Mouse (Mus musculus) brown adipose tissue, adult 24 weeks (tissue): ENCODE measurements around the gene Akna. TPM values are rescaled to one million over a fixed set of nuclear protein-coding genes. Genes with fewer than 3 reads are reported as not detected.

Experiments used
- H3K27ac ChIP-seq: fragments of 200-500 bp; replicated peaks from 2 replicates; pipeline ENCODE4 v1.5.1; 2012; ENCODE audit warnings: low read depth, mild to moderate bottlenecking, low read length
- H3K4me1 ChIP-seq: fragments of 200-500 bp; 2 replicates; pipeline ENCODE4 v1.6.1; 2012; ENCODE audit warnings: low read length, mixed read lengths; ENCODE audit not compliant: control insufficient read depth, insufficient read depth, insufficient read length
- H3K4me3 ChIP-seq: fragments of 200-500 bp; 2 replicates; pipeline ENCODE4 v1.5.1; 2012; ENCODE audit warnings: low read depth, mild to moderate bottlenecking, low read length, moderate library complexity; ENCODE audit not compliant: insufficient read depth
- polyA plus RNA-seq: library from polyadenylated mRNA; stranded (reverse); fragments of >200 nt; gene quantifications from 2 replicates; pipeline ENCODE4 v1.2.4, GENCODE M21; 2012; ENCODE audit not compliant: missing spikeins, insufficient read depth, insufficient read length

Akna gene
- polyA plus RNA-seq, 1 experiment = 0.95 TPM

DNA sequence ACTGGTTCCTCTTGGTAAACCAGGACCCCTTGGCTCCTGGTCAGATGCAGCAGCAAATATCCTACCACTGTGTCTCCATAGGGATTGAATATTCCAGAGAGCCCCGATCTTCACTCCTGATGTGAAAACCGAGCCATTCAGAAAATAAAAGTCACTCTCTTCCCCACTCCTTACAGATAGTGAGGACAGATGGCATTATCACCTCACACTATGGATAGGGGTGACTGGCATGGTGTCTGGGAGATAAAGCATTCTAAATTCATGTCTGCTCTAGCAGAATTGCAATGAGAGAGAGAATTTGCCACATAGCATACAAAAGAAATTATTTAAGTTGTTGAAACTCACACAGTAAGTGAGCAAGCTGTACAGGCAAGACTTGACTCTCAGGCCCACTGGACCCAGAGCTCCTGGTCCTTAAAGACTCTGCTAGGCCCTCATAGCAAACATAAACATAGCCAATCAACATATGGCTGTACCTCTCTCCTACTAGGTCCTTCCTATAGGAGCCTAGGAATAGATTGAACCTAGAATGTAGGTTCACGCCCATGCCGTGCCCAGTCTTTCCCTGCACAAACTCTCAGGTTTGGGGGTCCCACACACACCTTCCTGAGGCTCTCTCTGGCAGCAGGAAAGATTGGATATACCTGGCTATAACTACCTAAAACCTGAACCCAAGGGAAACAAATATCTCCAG is 20.3 kb downstream of the Akna start:
- Histone ChIP-seq H3K4me3 (no peak overlapping the region), H3K27ac (no peak overlapping the region), H3K4me1 (no peaks in the 10 kb centered on the region; the same call in 1 of the 2 replicates)

DNA sequence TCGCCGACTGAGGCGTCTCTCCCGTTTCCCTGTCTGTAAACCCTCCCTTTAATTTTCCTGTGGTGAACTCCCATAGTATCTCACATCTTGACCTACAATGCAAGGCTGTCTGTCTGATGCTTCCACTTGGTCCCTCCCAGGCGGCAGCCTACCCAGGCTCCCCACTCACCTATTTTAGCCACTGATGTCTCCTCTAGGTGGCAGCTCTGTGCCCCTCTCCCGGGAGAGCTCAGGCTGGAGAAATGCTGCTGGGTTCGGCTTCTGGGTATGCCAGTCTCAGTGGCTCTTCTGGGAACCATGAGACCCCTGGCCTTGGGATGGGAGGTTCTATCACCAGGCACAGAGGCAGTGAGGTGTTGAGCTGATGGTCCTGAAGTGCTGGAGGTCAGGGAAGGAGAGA is 25.7 kb downstream of the Akna start:
- H3K4me1 ChIP-seq = no peaks in the 10 kb centered on the region

DNA sequence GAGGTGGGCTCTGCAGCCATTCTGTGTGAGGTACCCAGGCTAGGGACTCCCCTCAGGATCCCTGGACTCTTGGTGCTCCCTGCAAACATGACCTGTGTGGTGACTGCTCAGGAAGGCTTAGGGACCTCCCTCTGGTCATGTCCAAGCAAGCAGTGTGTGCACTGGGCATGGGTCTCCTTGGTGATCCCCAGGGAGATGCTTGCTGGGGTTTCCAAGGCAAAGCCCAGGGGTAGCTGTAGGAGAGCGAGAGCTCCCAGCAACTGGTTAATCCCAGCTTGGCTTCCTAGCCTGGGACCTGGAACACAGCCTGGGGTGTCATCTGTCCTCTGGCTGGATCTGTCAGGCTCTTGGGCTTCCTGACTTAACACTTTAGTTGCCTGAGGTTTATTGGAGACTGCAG is 27.8 kb downstream of the Akna start:
- H3K4me3 ChIP-seq = no peak overlapping the region
- no peaks in the 10 kb centered on the region for H3K4me1 ChIP-seq
- H3K27ac ChIP-seq = no peak overlapping the region

More for the DNA sequence above, 25.7 kb downstream of the Akna start:
- H3K4me3 ChIP-seq = no peak overlapping the region
- no peak overlapping the region for H3K27ac ChIP-seq

DNA sequence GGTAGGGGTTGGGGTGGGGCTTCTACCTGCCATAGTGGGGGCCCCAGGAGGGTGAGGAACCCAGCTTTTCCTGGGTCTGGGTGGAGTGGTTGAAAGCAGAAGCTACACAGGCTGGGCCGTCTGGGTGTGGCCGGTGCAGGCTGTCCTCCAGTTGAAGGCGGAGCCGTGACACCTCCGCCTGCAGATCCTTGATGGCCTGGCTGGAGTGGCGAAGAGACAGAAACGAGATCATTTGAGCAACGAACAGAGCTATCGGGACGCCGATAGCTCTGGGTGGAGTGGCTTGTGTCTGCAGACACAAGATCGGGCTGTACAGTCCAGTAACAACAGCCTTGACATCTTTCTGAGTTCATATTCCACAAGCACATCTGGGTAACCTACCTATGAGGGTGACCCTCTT is 28.8 kb downstream of the Akna start:
- Histone ChIP-seq H3K4me1 (no peaks in the 10 kb centered on the region), H3K4me3 (no peak overlapping the region), H3K27ac (no peak overlapping the region)

DNA sequence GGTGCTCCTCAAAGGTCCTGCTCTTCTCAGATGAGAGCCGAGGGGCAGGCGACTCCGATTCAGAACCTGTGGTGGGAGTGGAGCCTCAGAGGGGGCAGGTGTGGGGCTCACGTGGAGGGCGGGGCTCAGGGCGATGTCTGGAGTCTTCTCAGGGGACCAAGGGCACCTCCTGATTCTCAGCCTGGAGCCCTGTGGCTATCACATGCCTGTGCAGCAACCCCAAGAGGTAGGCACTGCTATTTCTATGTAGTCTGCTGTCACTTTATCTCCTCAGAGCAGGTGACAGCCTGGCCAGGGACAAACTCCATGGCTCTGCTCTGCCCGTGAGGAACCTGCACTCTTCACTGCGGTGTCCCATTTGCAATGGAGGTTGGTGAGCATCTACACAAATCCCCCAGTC is 29.8 kb downstream of the Akna start:
- no peak overlapping the region for H3K4me3 ChIP-seq
- no peaks in the 10 kb centered on the region for H3K4me1 ChIP-seq
- H3K27ac ChIP-seq = no peak overlapping the region

DNA sequence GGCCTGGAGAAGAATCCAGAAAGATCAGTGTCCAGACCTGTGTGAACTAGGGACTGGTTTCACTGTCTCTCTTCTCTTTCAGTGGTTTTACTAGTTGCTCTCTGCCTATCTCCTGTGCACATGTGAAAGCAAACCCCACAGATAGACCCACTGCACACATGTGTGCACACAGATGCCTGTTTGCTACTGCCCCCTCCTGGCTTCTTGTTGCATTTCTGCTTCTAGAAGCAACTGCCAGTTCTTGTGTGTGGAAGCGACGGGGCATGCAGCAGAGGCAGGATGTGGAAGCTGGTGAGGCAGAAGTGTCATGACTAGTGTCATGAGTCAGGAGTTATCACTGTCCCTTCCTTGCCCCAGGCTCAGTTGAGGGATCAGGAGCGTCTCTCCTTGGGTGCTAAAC is 31.3 kb downstream of the Akna start:
- Histone ChIP-seq H3K4me1 (no peaks in the 10 kb centered on the region), H3K4me3 (no peak overlapping the region), H3K27ac (no peak overlapping the region)

DNA sequence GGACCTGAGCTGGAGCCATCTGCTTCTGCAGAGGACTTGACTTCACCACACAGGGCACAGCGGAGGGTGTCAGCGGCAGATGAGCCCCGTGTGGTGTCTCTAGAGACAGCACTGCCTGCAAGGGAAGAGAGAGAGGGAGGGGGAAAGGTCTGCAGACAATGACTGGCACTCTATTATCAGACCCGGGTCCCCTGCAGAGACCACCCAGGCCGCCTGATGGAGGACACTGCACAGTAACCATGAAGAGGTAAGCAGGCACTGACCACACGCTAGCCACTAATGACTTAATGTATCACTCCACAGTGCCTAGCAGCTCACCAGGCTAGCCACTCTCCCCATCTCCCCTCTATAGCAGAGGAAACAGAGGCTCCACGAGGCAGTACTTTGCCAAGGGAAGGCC is 32.3 kb downstream of the Akna start:
- H3K4me3 ChIP-seq = no peak overlapping the region
- H3K27ac ChIP-seq = no peak overlapping the region
- H3K4me1 ChIP-seq = no peaks in the 10 kb centered on the region

DNA sequence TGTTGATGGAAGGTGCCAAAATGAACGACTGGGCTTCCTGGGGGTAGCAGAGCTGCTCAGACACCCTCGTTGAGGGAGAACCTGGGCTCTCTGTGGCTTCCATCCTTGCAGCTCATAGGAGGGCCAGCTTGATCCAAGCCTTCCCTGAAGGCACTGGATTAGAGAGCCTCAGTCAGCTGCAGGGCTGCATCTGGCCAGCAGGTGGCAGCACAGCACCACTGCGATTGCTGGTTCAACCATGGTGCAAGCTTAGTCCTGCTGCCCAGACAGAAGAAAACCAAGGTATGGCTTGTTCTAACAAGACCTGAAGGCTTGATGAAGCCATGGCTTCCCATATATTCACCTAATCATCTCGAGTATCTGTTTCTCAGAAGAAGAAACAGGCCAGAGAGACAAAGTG is 34.6 kb downstream of the Akna start:
- H3K4me3 ChIP-seq = no peak overlapping the region
- no peak overlapping the region for H3K27ac ChIP-seq
- no peaks in the 10 kb centered on the region for H3K4me1 ChIP-seq

DNA sequence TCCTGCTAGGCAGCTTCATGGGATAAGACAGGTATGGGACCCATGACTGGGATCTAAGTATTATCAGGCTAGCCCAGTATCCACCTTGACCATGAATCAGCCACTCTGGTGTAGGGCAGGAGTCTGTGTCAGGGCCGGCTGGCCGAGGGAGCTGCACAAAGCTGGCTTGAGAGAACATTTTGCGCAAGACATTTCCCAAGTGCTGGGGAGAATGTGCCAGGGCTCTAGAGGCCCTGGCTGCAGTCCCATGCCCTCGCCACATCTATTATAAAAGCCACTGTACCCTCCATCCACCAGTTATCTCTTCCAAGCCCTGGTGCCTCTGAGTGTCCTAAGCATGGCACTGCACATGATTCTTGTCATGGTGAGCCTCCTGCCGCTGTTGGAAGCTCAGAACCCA is 41.0 kb downstream of the Akna start, which contains the start of gene Orm2:
Orm2 (plus strand) TSS at position 300 of the 400 bp plus-strand sequence.
- H3K27ac ChIP-seq = no peak within 1 kb of the TSS
- peaks cover 2% of the 10 kb centered on the region; the same call in 1 of the 2 replicates for H3K4me1 ChIP-seq
- H3K4me3 ChIP-seq = no peak within 1 kb of the TSS

DNA sequence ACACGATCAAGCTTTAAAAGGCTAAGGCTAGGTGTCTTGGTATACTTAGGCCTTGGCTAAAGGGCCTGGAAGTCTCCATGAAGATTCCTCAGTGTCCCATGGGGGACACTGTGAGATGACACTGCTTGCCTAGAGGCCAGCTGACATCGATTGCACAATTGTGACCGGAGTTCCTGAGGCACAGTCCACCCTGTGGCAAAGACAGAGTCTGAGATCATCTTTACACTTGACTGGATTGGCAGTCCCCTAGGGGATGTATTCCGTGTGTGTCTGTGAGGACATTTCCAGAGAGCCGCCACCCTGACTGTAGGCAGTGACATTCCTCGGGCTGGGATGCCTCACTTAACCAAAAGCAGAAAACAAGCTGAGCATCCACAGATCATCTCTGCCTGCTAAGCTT is 43.3 kb downstream of the Akna start:
- Histone ChIP-seq H3K4me1 (peaks cover 10% of the 10 kb centered on the region), H3K27ac (no peak overlapping the region), H3K4me3 (no peak overlapping the region)

DNA sequence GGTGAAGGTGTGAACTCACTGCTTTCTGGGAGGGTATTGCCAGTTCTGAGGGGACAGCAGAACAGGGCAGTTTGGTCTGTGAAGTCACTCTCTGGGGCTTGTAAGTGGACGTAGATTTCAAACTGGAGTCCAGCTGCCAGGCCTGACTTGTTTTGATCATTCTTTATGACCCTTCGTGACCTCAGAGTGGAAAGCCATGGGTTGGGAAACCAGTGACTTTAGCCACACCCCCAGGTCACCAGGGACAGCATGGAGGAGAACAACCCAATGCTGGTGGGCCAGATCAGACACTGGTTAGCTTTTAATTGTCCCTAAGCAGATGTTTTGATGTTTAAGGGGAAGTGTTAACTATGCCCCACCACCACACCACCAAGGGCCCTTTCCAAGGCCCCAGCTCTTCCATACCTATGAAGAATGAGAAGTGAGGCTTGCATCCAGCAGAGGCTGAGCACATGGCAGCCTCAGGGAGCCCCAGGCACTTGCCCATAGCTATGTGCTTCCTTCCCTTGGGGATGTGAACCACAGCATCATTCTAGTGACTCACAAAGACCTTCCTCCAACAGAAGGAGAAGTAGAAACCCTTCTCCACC is 46.1 kb downstream of the Akna start:
- H3K4me3 ChIP-seq = no peak overlapping the region
- peak overlapping the region; percentile 31; the same call in 1 of the 2 replicates for H3K27ac ChIP-seq
- H3K4me1 ChIP-seq = peaks cover 10% of the 10 kb centered on the region

DNA sequence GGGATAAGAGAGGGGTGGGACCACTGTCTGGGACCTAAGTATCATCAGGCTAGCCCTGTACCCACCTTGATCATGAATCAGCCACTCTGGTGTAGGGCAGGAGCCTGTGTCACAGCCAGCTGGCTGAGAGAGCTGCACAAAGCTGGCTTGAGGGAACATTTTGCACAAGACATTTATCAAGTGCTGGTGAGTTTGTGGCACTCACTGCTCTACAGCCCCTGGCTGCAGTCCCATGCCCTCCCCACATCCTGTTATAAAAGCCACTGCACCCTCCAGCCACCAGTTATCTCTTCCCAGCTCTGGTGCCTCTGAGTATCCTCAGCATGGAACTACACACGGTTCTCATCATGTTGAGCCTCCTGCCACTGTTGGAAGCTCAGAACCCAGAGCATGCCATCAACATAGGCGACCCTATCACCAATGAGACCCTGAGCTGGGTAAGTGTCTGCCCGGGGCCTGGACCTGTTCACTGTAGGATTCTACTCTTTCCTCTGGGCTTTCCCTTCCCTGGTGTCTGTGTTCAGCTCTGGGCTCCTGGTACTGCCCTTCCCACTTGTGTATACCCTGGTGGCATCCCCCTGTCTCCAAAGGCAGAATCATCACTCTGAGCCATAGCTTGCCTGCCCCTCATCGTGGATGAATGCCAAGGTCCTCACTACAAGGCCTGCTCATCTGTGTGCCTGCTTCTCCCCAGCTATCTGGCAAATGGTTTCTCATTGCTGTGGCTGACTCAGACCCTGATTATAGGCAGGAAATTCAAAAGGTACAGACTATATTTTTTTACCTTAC is 47.1 kb downstream of the Akna start, which contains the start of gene Orm3:
Orm3 (plus strand) TSS at position 286 of the 789 bp plus-strand sequence.
- H3K4me3 ChIP-seq = no peak within 1 kb of the TSS
- H3K27ac ChIP-seq = peak within 1 kb of the TSS; percentile 31; the same call in 1 of the 2 replicates
- peaks cover 10% of the 10 kb centered on the region for H3K4me1 ChIP-seq

DNA sequence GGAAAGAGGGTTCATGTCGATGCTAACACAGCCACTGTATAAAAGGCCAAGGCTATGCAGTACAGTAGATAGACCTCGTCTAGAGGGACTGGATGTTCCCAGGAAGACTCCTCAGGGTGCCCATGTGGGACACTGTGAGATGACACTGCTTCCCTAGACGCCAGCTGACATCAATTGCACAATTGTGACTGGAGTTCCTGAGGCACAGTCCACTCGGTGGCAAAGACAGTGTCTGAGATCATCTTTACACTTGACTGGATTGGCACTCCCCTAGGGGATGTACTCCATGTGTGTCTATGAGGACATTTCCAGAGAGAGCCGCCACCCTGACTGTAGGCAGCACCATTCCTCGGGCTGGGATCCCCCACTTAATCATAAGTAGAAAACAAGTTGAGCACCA is 54.6 kb downstream of the Akna start:
- Histone ChIP-seq H3K27ac (no peak overlapping the region), H3K4me1 (peaks cover 8% of the 10 kb centered on the region; the same call in 1 of the 2 replicates), H3K4me3 (no peak overlapping the region)

DNA sequence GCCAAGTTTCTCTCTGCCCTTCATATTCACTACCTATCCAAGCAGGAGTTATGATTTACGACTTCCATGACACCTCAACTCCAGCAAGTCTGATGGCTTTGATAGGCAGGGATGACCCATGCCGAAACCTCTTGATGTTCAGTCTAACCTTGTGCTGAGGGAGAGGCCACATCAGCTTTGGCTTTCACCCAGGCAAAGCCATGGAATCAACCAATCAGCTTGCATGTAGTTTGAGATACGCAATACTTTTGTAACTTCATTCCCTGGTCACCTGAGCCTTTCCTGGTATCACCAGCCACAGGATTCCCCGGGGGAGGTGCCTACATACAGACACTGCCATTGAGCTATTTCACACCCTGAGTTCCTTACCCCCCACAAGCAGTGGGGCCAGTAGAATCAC is 56.5 kb downstream of the Akna start:
- H3K27ac ChIP-seq = no peak overlapping the region
- peaks cover 8% of the 10 kb centered on the region; the same call in 1 of the 2 replicates for H3K4me1 ChIP-seq

DNA sequence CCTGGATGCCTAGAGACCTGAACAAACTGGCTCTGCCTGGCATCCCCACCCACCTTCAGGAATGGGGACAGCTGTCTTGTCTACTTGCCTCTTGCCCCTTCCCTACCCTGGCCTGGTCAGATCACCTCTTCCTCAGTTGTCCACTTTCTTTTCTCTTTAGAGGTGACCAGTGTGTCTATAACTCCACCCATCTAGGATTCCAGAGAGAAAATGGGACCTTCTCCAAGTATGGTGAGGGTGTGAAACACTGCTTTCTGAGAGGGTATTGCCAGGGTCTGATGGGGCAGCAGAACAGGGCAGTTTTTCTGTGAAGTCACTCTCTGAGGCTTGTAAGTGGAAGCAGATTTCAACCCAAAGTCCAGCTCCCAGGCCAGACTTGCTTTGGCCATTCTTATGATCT is 57.9 kb downstream of the Akna start:
- H3K4me3 ChIP-seq = no peak overlapping the region
- H3K27ac ChIP-seq = no peak overlapping the region; the same call in 1 of the 2 replicates

More for the DNA sequence above, 56.5 kb downstream of the Akna start:
- no peak overlapping the region for H3K4me3 ChIP-seq

More for the DNA sequence above, 57.9 kb downstream of the Akna start:
- peaks cover 8% of the 10 kb centered on the region; the same call in 1 of the 2 replicates for H3K4me1 ChIP-seq
